Mouse (Mus musculus): ENCODE data around the gene Rptor. TPM values are rescaled to one million over a fixed set of nuclear protein-coding genes. Genes with fewer than 3 reads are reported as not detected.

The Rptor gene
- polyA plus RNA-seq, 2 experiments = 3.7 to 5.8 TPM

- no peaks in the 10 kb centered on the region for H3K4me1 ChIP-seq (replicated peaks; ENCODE audit: control insufficient read depth in 2 of 2, insufficient read depth in 2 of 2, low read length in 1 of 2)
- WGBS (ENCODE audit: insufficient replicate concordance) = 80% methylated on average over 5 of the region's 5 CpGs
- no peak overlapping the region for H3K4me3 ChIP-seq (ENCODE audit: insufficient read depth in 1 of 2, low read depth in 2 of 2, low read length in 2 of 2)
- no peak overlapping the region for H3K27ac ChIP-seq
- ATAC-seq (ENCODE audit: insufficient read depth) = no peak
- H3K36me3 ChIP-seq (replicated peaks; ENCODE audit: control insufficient read depth, insufficient read depth, low read depth) = no peaks in the 10 kb centered on the region
- H3K9me3 ChIP-seq (ENCODE audit: control insufficient read depth, low read length) = peaks cover 2% of the 10 kb centered on the region; the same call in 1 of the 2 replicates
- no peak overlapping the region for H3K4me2 ChIP-seq (ENCODE audit: low read depth)
- no peaks in the 10 kb centered on the region for H3K27me3 ChIP-seq (ENCODE audit: control insufficient read depth, insufficient read depth, low read length)
- no peak overlapping the region for H3K9ac ChIP-seq (replicated peaks)
- no peak for DNase-seq (ENCODE audit: low read depth in 3 of 3, low spot score in 3 of 3)
- TF ChIP-seq EP300 (IDR thresholded peaks at IDR 0.05; ENCODE audit: low read depth) (no peak), CTCF (IDR thresholded peaks at IDR 0.05; ENCODE audit: low read depth) (no peak)
These were observed 172.5 kb downstream of the Rptor start for GRCm38 (mm10) chr11:119775076-119775760.

DNA sequence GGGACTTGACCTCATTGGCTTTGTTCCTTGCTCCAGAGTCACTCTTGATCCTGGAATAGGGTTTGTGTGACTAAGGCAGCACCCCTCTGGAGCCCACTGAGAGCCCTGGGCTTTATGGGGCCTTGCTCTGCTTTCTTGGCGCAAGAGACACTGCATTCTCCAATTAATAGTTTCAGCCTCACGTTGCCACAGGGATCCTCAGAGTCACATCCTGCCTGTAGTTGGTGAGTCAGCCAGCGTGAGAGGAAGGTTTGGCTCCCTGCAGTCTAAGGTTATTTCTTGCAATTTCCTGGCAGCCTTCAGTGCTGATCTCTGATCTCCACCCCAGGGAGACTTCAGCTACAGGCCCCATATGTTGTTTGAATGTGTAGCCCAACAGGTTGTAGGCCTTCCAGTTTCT is 174.5 kb downstream of the Rptor start:
- Histone ChIP-seq H3K27ac (no peak overlapping the region), H3K4me2 (ENCODE audit: low read depth) (no peak overlapping the region), H3K4me3 (ENCODE audit: insufficient read depth in 1 of 2, low read depth in 2 of 2, low read length in 2 of 2) (no peak overlapping the region), H3K4me1 (replicated peaks; ENCODE audit: control insufficient read depth in 2 of 2, insufficient read depth in 2 of 2, low read length in 1 of 2) (no peaks in the 10 kb centered on the region), H3K9me3 (ENCODE audit: control insufficient read depth, low read length) (peaks cover 2% of the 10 kb centered on the region; the same call in 1 of the 2 replicates), H3K27me3 (ENCODE audit: control insufficient read depth, insufficient read depth, low read length) (no peaks in the 10 kb centered on the region), H3K36me3 (replicated peaks; ENCODE audit: control insufficient read depth, insufficient read depth, low read depth) (no peaks in the 10 kb centered on the region), H3K9ac (replicated peaks) (no peak overlapping the region)
- ATAC-seq (ENCODE audit: insufficient read depth) (no peak), DNase-seq (ENCODE audit: low read depth in 3 of 3, low spot score in 3 of 3) (no peak)
- TF ChIP-seq CTCF (IDR thresholded peaks at IDR 0.05; ENCODE audit: low read depth) (no peak), EP300 (IDR thresholded peaks at IDR 0.05; ENCODE audit: low read depth) (no peak)
- WGBS (ENCODE audit: insufficient replicate concordance) = 67% methylated on average over 3 of the region's 3 CpGs

DNA sequence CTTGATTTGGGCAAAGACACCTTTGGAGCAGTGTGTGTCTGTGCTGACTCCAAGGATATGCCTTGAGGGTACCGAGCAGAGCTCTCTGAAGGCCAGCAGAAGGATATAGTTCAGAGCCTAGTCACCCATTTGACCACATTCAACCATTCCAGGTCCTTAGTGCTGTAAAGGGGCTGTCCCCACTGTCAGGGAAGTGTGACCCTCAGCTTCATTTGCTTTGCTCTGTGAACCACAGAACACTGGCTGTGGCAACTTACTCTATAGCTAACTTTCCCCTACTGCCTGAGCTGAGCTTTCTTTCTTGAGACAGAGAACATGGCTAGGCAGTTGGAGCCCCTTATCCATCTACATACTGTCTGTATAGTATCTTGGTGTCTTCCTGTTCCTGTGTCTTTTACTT is 175.2 kb downstream of the Rptor start:
- H3K27ac ChIP-seq = no peak overlapping the region
- no peak overlapping the region for H3K4me2 ChIP-seq (ENCODE audit: low read depth)
- WGBS (ENCODE audit: insufficient replicate concordance) = 81% methylated on average over 1 of the region's 1 CpGs
- H3K4me3 ChIP-seq (ENCODE audit: insufficient read depth in 1 of 2, low read depth in 2 of 2, low read length in 2 of 2) = no peak overlapping the region
- H3K9ac ChIP-seq (replicated peaks) = no peak overlapping the region
- ATAC-seq (ENCODE audit: insufficient read depth) (no peak), DNase-seq (ENCODE audit: low read depth in 3 of 3, low spot score in 3 of 3) (no peak)
- H3K9me3 ChIP-seq (ENCODE audit: control insufficient read depth, low read length) = peaks cover 2% of the 10 kb centered on the region; the same call in 1 of the 2 replicates
- H3K27me3 ChIP-seq (ENCODE audit: control insufficient read depth, insufficient read depth, low read length) = no peaks in the 10 kb centered on the region
- TF ChIP-seq CTCF (IDR thresholded peaks at IDR 0.05; ENCODE audit: low read depth) (no peak), EP300 (IDR thresholded peaks at IDR 0.05; ENCODE audit: low read depth) (no peak)
- no peaks in the 10 kb centered on the region for H3K36me3 ChIP-seq (replicated peaks; ENCODE audit: control insufficient read depth, insufficient read depth, low read depth)
- H3K4me1 ChIP-seq (replicated peaks; ENCODE audit: control insufficient read depth in 2 of 2, insufficient read depth in 2 of 2, low read length in 1 of 2) = no peaks in the 10 kb centered on the region

GRCm38 (mm10) chr11:119780290-119780689 is 177.6 kb downstream of the Rptor start:
- no peaks in the 10 kb centered on the region for H3K27me3 ChIP-seq (ENCODE audit: control insufficient read depth, insufficient read depth, low read length)
- ATAC-seq (ENCODE audit: insufficient read depth) (no peak), DNase-seq (ENCODE audit: low read depth in 3 of 3, low spot score in 3 of 3) (peak in 1 of 3 experiments; percentile 16)
- H3K36me3 ChIP-seq (replicated peaks; ENCODE audit: control insufficient read depth, insufficient read depth, low read depth) = no peaks in the 10 kb centered on the region
- peaks cover 2% of the 10 kb centered on the region; the same call in 1 of the 2 replicates for H3K9me3 ChIP-seq (ENCODE audit: control insufficient read depth, low read length)
- 54% methylated on average over 8 of the region's 8 CpGs for WGBS (ENCODE audit: insufficient replicate concordance)
- no peaks in the 10 kb centered on the region for H3K4me1 ChIP-seq (replicated peaks; ENCODE audit: control insufficient read depth in 2 of 2, insufficient read depth in 2 of 2, low read length in 1 of 2)
- no peak for TF ChIP-seq CTCF (IDR thresholded peaks at IDR 0.05; ENCODE audit: low read depth)
- no peak for TF ChIP-seq EP300 (IDR thresholded peaks at IDR 0.05; ENCODE audit: low read depth)
- no peak overlapping the region for H3K9ac ChIP-seq (replicated peaks)
- no peak overlapping the region for H3K4me3 ChIP-seq (ENCODE audit: insufficient read depth in 1 of 2, low read depth in 2 of 2, low read length in 2 of 2)
- H3K27ac ChIP-seq = no peak overlapping the region
- no peak overlapping the region for H3K4me2 ChIP-seq (ENCODE audit: low read depth)

- no peaks in the 10 kb centered on the region for H3K9me3 ChIP-seq (ENCODE audit: control insufficient read depth, low read length)
- 71% methylated on average over 2 of the region's 2 CpGs for WGBS (ENCODE audit: insufficient replicate concordance)
- DNase-seq (ENCODE audit: low read depth in 3 of 3, low spot score in 3 of 3) = no peak
These were observed 178.5 kb downstream of the Rptor start for GRCm38 (mm10) chr11:119781165-119781564.

More at GRCm38 (mm10) chr11:119781165-119781564, 178.5 kb downstream of the Rptor start:
- H3K9ac ChIP-seq (replicated peaks) = no peak overlapping the region
- H3K27ac ChIP-seq = no peak overlapping the region
- no peaks in the 10 kb centered on the region for H3K4me1 ChIP-seq (replicated peaks; ENCODE audit: control insufficient read depth in 2 of 2, insufficient read depth in 2 of 2, low read length in 1 of 2)
- H3K4me2 ChIP-seq (ENCODE audit: low read depth) = no peak overlapping the region
- no peaks in the 10 kb centered on the region for H3K36me3 ChIP-seq (replicated peaks; ENCODE audit: control insufficient read depth, insufficient read depth, low read depth)
- no peak overlapping the region for H3K4me3 ChIP-seq (ENCODE audit: insufficient read depth in 1 of 2, low read depth in 2 of 2, low read length in 2 of 2)
- TF ChIP-seq EP300 (IDR thresholded peaks at IDR 0.05; ENCODE audit: low read depth) (no peak), CTCF (IDR thresholded peaks at IDR 0.05; ENCODE audit: low read depth) (no peak)
- no peaks in the 10 kb centered on the region for H3K27me3 ChIP-seq (ENCODE audit: control insufficient read depth, insufficient read depth, low read length)
- no peak for ATAC-seq (ENCODE audit: insufficient read depth)
